Mouse (Mus musculus): Measurements from ENCODE around the gene Nedd9. TPM values are rescaled to one million over a fixed set of nuclear protein-coding genes. Genes with fewer than 3 reads are reported as not detected.

The Nedd9 gene
- total and polyA plus RNA-seq, 2 experiments from 2014 or later, result 10.1 to 28.2 TPM

GRCm38 (mm10) chr13:41335767-41336166, 151.4 kb downstream of the Nedd9 start:
- 60% methylated on average over 5 of the region's 5 CpGs for WGBS
- no peaks in the 10 kb centered on the region for H3K27me3 ChIP-seq (ENCODE audit: control insufficient read depth, insufficient read depth, low read length)
- H3K27ac ChIP-seq (ENCODE audit: low read depth), result peak overlapping the region; percentile 98
- 0 out of 2 replicates have a peak overlapping the region, but pooled peaks have one; percentile 14 for H3K4me2 ChIP-seq (ENCODE audit: low read depth, low read length)
- no peak for ATAC-seq (ENCODE audit: insufficient read depth, low read depth)
- no peak overlapping the region for H3K4me3 ChIP-seq (ENCODE audit: low read depth, low read length)
- TF ChIP-seq EP300 (IDR thresholded peaks at IDR 0.05; ENCODE audit: low read depth), result no peak
- no peak for TF ChIP-seq CTCF (IDR thresholded peaks at IDR 0.05; ENCODE audit: low read depth)
- H3K9me3 ChIP-seq (replicated peaks; ENCODE audit: control insufficient read depth, low read length), result no peaks in the 10 kb centered on the region
- peaks cover 24% of the 10 kb centered on the region for H3K36me3 ChIP-seq (replicated peaks; ENCODE audit: control insufficient read depth, insufficient read depth, low read length)
- peak overlapping the region; percentile 40; the same call in 1 of the 2 replicates for H3K9ac ChIP-seq (replicated peaks; ENCODE audit: low read depth, low read length)
- peaks cover 76% of the 10 kb centered on the region for H3K4me1 ChIP-seq (ENCODE audit: control insufficient read depth, insufficient read depth)
- no peak for DNase-seq (ENCODE audit: low spot score)

- peaks cover 77% of the 10 kb centered on the region for H3K4me1 ChIP-seq (ENCODE audit: control insufficient read depth, insufficient read depth)
- H3K27me3 ChIP-seq (ENCODE audit: control insufficient read depth, insufficient read depth, low read length), result no peaks in the 10 kb centered on the region
- no peak overlapping the region for H3K4me3 ChIP-seq (ENCODE audit: low read depth, low read length)
- DNase-seq (ENCODE audit: low spot score), result no peak
- 38% methylated on average over 5 of the region's 5 CpGs for whole genome bisulfite sequencing
- H3K9ac ChIP-seq (replicated peaks; ENCODE audit: low read depth, low read length), result no peak overlapping the region
- no peak overlapping the region; the same call in 1 of the 2 replicates for H3K4me2 ChIP-seq (ENCODE audit: low read depth, low read length)
- peak overlapping the region; percentile 98 for H3K27ac ChIP-seq (ENCODE audit: low read depth)
- peaks cover 34% of the 10 kb centered on the region for H3K36me3 ChIP-seq (replicated peaks; ENCODE audit: control insufficient read depth, insufficient read depth, low read length)
- ATAC-seq (ENCODE audit: insufficient read depth, low read depth), result no peak
- H3K9me3 ChIP-seq (replicated peaks; ENCODE audit: control insufficient read depth, low read length), result no peaks in the 10 kb centered on the region
- TF ChIP-seq EP300 (IDR thresholded peaks at IDR 0.05; ENCODE audit: low read depth) (no peak), CTCF (IDR thresholded peaks at IDR 0.05; ENCODE audit: low read depth) (no peak)
These were observed 152.5 kb downstream of the Nedd9 start for GRCm38 (mm10) chr13:41334641-41335000.

- no peak for DNase-seq (ENCODE audit: low spot score)
- H3K4me1 ChIP-seq (ENCODE audit: control insufficient read depth, insufficient read depth), result peaks cover 71% of the 10 kb centered on the region
- TF ChIP-seq CTCF (IDR thresholded peaks at IDR 0.05; ENCODE audit: low read depth), result no peak
- no peak for TF ChIP-seq EP300 (IDR thresholded peaks at IDR 0.05; ENCODE audit: low read depth)
These were observed 153.1 kb downstream of the Nedd9 start for GRCm38 (mm10) chr13:41333889-41334640.

GRCm38 (mm10) chr13:41331671-41332340, 155.4 kb downstream of the Nedd9 start:
- no peaks in the 10 kb centered on the region for H3K27me3 ChIP-seq (ENCODE audit: control insufficient read depth, insufficient read depth, low read length)
- no peak for TF ChIP-seq EP300 (IDR thresholded peaks at IDR 0.05; ENCODE audit: low read depth)
- no peak for TF ChIP-seq CTCF (IDR thresholded peaks at IDR 0.05; ENCODE audit: low read depth)
- ATAC-seq (ENCODE audit: insufficient read depth, low read depth) (no peak), DNase-seq (ENCODE audit: low spot score) (no peak)
- H3K9ac ChIP-seq (replicated peaks; ENCODE audit: low read depth, low read length), result no peak overlapping the region
- H3K4me2 ChIP-seq (ENCODE audit: low read depth, low read length), result no peak overlapping the region
- no peak overlapping the region for H3K27ac ChIP-seq (ENCODE audit: low read depth)
- H3K9me3 ChIP-seq (replicated peaks; ENCODE audit: control insufficient read depth, low read length), result no peaks in the 10 kb centered on the region
- no peak overlapping the region for H3K4me3 ChIP-seq (ENCODE audit: low read depth, low read length)
- H3K36me3 ChIP-seq (replicated peaks; ENCODE audit: control insufficient read depth, insufficient read depth, low read length), result peaks cover 21% of the 10 kb centered on the region
- 88% methylated on average over 7 of the region's 7 CpGs for WGBS
- peaks cover 69% of the 10 kb centered on the region for H3K4me1 ChIP-seq (ENCODE audit: control insufficient read depth, insufficient read depth)

More at GRCm38 (mm10) chr13:41333889-41334640, 153.1 kb downstream of the Nedd9 start:
- WGBS, result 60% methylated on average over 14 of the region's 14 CpGs
- ATAC-seq (ENCODE audit: insufficient read depth, low read depth), result no peak
- H3K9me3 ChIP-seq (replicated peaks; ENCODE audit: control insufficient read depth, low read length), result no peaks in the 10 kb centered on the region
- H3K9ac ChIP-seq (replicated peaks; ENCODE audit: low read depth, low read length), result no peak overlapping the region
- peaks cover 34% of the 10 kb centered on the region for H3K36me3 ChIP-seq (replicated peaks; ENCODE audit: control insufficient read depth, insufficient read depth, low read length)
- H3K27me3 ChIP-seq (ENCODE audit: control insufficient read depth, insufficient read depth, low read length), result no peaks in the 10 kb centered on the region
- H3K4me2 ChIP-seq (ENCODE audit: low read depth, low read length), result no peak overlapping the region; the same call in 1 of the 2 replicates
- H3K27ac ChIP-seq (ENCODE audit: low read depth), result peak overlapping the region; percentile 98
- no peak overlapping the region for H3K4me3 ChIP-seq (ENCODE audit: low read depth, low read length)

- H3K4me2 ChIP-seq (ENCODE audit: low read depth, low read length), result no peak overlapping the region
- TF ChIP-seq EP300 (IDR thresholded peaks at IDR 0.05; ENCODE audit: low read depth) (no peak), CTCF (IDR thresholded peaks at IDR 0.05; ENCODE audit: low read depth) (no peak)
- WGBS, result 52% methylated on average over 11 of the region's 11 CpGs
- H3K9me3 ChIP-seq (replicated peaks; ENCODE audit: control insufficient read depth, low read length), result no peaks in the 10 kb centered on the region
- H3K4me1 ChIP-seq (ENCODE audit: control insufficient read depth, insufficient read depth), result peaks cover 60% of the 10 kb centered on the region
- H3K4me3 ChIP-seq (ENCODE audit: low read depth, low read length), result no peak overlapping the region
- 0 out of 2 replicates have a peak overlapping the region, but pooled peaks have one; percentile 17 for H3K27ac ChIP-seq (ENCODE audit: low read depth)
- DNase-seq (ENCODE audit: low spot score) (no peak), ATAC-seq (ENCODE audit: insufficient read depth, low read depth) (no peak)
- H3K36me3 ChIP-seq (replicated peaks; ENCODE audit: control insufficient read depth, insufficient read depth, low read length), result peaks cover 24% of the 10 kb centered on the region
- no peak overlapping the region for H3K9ac ChIP-seq (replicated peaks; ENCODE audit: low read depth, low read length)
- H3K27me3 ChIP-seq (ENCODE audit: control insufficient read depth, insufficient read depth, low read length), result no peaks in the 10 kb centered on the region
These were observed 156.4 kb downstream of the Nedd9 start for GRCm38 (mm10) chr13:41330589-41331345.

Measured in heart, postnatal 0 days (tissue).